Mouse (Mus musculus) mature B cell (primary cell): ENCODE data around the gene Scn4a.

Source experiments
- in situ Hi-C: fragments of 300-500 bp; cut with MboI; formaldehyde crosslinking; loops from 2 replicates; pipeline ENCODE4 v1.14.3; 2019

The Scn4a gene

DNA sequence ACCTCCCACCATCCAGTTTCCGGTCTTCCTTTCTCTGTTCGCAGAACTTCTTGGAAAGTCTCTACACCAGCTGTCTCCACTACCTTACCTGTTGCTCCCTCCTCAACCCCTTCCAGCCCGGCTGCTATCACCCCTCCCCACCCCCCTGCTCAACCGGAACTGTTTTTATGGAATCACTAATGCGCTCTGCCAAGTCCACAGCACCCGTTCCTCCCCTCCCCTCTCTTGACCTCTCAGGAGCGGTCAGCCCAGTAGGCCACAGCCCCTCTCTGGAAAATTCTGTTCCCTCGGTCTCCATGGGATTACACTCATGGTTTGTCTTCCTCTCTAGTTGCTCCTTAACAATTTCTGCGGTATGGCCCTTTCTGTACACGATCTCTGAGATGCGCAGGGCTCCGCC lies at the start of gene Scn4a:
Gene Scn4a, minus strand, starts transcription at position 101 of the 400 bp plus-strand sequence.
- in situ Hi-C loops: no loop called here

DNA sequence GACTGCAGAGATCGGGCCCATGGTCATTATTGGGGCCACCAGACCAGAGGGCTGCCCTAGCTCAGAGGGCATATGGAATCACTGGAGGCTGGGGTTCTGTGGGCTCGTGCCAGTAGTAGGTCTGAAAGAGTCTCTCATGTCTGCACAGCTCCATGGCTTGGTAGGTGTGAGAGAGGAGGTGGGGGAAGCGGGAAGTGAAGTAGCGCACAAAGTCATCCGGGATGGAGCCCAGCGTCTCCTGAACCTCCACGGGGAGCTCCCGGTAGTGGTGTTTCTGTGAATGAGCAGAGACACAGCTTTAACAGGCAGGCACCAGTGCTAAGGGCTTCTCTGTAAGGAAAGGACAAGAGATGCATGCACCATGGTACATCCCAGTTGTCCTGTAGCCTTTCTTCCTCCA lies 45.4 kb upstream of the Scn4a start:
- in situ Hi-C loops: no loop called here

DNA sequence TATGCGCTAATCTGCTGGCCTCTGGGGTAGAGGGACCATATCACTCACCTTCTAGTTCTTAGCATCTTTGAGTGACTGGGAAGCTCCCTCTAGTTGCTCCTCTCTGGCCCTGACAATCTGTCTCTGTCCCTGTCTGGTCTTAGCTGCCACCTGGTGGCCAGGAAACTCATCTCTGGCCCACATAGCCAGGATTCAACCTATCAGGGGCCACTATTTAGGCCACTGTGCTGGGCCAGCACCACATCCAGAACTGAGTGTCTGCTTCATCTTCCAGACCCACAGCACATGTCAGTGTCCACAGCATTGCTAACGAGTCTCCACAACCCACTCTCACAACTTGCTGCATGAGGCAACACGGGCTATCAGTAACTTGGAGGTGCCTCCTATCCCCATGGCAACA lies 44.6 kb upstream of the Scn4a start:
- in situ Hi-C loops: no loop called here

DNA sequence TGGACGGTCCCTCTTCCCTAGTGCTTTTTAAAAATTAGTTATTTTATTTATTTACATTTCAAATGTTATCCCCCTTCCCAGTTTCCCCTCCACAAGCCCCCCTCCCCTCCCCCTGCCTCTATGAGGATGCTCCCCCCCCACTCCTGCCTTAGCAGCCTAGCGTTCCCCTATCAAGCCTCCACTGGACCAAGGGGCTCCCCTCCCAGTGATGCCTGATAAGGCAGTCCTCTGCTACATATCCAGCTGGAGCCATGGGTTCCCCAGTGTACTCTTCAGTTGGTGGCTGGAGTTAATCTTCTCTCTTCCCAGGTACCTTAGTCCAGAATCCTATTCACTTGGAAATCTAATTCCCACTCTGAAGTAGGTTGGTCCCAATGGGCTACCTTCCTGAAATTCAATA lies 41.0 kb upstream of the Scn4a start:
- in situ Hi-C loops: loop anchor here (5.0 kb wide), 1 partner anchor 67 kb away; no protein-coding TSS in a partner anchor

- in situ Hi-C loops: loop anchor here (5.0 kb wide), 1 partner anchor 66 kb away; no protein-coding TSS in a partner anchor
Measured at GRCm38 (mm10) chr11:106393331-106393616, 40.2 kb upstream of the Scn4a start.

- in situ Hi-C loops: loop anchor here (5.0 kb wide), 1 partner anchor 65 kb away; no protein-coding TSS in a partner anchor
Measured at GRCm38 (mm10) chr11:106392597-106393330, 39.7 kb upstream of the Scn4a start.

DNA sequence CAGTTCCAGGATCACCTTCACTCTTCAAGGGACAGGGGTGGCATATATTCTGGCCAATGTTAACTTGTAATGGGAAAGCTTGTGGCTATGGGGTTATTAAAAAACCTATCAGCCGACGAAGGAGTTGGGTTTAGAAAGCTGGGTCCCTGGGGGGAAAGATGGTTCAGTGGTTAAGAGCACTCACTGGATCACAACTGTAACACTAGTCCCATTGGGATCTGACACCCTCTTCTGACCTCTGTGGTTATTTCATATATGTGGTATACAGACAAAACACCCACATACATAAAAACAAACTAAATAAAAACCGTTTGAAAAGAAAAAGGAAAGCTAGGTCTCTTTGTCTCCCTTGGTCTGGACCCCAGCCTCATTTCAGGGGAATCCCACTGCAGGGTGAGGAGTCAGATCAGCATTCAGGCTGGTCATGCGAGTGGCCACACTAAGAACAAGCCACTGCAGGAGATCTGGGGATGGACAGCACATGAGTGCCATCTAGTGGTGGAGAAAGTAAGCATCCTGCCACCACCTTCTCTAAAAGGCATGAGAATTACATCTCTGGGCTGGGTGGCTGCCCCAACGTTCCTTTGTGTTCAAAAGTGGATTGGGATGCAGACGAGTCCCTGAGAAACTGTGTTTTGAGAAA lies 38.6 kb upstream of the Scn4a start:
- in situ Hi-C loops: loop anchor here (5.0 kb wide), 1 partner anchor 64 kb away; no protein-coding TSS in a partner anchor

DNA sequence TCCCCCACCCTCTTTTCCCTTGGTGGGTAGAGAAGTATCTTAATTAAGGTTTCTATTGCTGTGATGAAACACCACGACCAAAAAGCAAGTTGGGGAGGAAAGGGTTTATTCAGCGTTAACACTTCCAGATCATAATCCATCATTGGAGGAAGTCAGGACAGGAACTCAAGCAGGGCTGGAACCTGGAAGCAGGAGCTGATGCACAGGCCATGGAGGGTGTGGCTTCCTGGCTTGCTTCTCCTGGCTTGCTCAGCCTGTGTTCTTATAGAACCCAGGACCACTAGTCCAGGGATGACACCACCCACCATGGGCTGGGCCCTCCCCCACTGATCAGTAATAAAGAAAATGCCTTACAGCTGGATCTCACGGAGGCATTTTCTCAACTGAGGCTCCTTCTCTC lies 37.7 kb upstream of the Scn4a start:
- in situ Hi-C loops: loop anchor here (5.0 kb wide), 1 partner anchor 63 kb away; no protein-coding TSS in a partner anchor

GRCm38 (mm10) chr11:106389611-106390010 lies 36.5 kb upstream of the Scn4a start:
- in situ Hi-C loops: loop anchor here (5.0 kb wide), 1 partner anchor 62 kb away; no protein-coding TSS in a partner anchor

DNA sequence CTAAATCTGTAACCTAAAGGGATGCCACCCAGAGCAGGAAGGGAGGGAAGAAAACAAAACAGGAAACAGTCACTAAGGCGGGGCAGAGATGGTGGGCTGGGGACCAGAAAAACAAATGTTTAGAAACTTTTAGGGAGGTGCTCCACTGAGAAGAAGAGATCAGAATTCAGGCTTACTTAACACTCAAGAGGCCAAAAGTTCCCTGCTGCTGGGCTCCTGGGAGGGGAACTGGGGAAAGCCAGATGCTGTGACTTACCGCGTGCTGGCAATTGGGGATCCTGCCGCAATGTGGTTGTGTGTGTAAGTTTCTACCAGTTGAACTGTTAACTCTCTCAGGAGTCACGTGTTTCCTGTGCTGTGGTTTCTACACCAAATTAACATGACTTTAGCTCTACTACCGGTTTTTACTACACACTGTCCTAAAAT lies 34.7 kb upstream of the Scn4a start, which contains the start of gene Icam2:
Gene Icam2, minus strand, starts transcription at position 285 of the 426 bp plus-strand sequence.
- in situ Hi-C loops: no loop called here

DNA sequence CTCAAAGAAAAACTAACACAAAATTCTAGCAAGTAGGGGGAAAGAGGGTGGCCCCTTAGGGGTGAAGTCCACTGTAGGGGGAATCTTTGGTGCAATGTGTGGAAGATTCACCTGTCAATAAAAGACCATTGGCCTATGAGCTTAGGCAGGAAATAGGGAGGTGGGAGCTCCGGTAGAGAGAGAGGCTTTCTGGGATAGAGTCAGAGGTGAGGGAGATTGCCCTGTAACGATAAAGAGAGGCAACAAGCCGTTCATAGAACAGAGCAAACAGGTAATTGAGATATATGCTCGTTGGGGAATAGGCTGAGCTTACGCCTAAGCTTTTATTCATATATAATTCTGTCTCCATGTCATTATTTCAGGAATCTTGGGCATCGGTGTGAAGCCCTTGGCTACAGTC lies 33.9 kb upstream of the Scn4a start:
- in situ Hi-C loops: no loop called here

- in situ Hi-C loops: no loop called here
Measured at GRCm38 (mm10) chr11:106386409-106386808, 33.3 kb upstream of the Scn4a start.

- in situ Hi-C loops: no loop called here
Measured at GRCm38 (mm10) chr11:106383051-106383790, 30.1 kb upstream of the Scn4a start.

DNA sequence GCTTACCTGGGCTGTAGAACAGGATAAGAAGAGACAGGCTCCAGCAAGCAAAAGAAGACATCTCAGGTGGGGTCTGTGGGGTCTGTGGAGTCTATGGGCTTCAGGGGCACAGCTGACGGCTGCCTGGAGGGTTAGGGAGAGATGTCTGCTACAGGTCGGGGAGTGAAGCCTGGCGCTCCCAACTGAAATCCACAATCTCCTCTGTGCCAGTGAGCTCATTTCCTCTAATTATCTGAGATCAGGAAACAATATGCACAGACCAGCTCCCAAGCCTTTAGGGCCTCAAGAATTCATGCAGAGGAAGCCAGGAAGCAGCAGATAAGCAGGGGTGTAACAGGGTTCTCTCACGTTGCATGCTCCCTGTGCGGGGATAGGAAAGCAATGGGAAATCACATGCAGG lies 29.3 kb upstream of the Scn4a start:
- in situ Hi-C loops: no loop called here

DNA sequence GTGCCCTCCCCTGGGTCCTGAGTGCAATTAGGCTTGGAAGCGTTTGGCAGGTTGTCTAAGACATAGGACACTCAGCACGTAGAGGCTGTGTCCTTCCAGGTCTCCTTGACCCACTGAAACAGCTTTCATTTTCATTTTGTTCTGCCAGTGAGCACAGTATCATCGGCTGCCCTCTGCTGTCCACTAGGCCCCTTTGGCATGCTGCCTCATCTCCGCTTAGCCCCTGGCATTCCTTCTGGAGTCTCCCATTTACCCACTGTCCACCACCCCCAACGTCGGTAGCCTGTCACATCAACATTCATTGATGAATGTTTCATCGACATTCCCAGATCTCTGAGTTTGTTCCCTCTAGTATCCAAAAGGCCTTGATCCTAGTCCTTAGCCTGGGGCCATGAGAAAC lies 28.8 kb upstream of the Scn4a start:
- in situ Hi-C loops: no loop called here

DNA sequence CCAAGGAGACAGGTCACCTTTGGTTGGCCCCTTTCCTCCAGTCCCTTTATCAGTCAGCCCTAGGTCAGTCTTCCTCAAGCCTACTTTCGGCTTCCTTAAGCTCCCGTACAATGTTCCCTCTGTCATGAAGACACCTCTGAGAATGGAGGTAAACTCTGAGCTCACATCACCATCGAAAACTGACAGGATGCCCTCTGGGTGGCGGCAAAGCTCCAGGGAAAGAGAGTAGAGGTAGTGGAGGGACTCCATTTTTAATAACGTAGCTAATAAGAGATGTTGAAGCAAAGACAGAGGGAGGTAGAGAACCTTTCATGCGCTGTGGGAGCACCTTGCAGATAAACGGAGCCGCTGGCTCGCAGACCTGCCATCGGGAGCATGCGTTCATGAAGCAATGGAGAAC lies 27.9 kb upstream of the Scn4a start:
- in situ Hi-C loops: no loop called here

DNA sequence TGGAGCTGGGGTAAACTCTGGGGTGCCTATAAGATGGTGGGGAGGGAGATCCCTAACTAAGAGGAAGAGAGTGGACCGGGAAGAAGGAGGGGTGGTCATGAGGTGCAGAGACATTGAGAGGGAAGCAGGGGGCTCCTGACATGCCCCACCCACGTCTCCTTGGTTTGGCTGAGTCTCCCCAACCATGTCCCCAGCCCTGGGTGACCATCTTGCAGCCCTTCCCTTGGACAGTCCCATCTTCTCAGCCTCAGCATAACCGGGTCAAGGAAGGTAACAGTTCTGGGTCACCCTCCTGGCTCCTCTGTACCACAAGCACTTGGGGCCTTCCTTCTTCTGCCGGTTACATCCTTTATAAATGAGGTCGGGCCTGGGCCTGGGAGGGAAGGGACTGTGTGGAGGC lies 21.9 kb upstream of the Scn4a start:
- in situ Hi-C loops: no loop called here

- in situ Hi-C loops: no loop called here
Measured at GRCm38 (mm10) chr11:106374559-106374958, 21.5 kb upstream of the Scn4a start.

GRCm38 (mm10) chr11:106373998-106374397 lies 20.9 kb upstream of the Scn4a start:
- in situ Hi-C loops: no loop called here

DNA sequence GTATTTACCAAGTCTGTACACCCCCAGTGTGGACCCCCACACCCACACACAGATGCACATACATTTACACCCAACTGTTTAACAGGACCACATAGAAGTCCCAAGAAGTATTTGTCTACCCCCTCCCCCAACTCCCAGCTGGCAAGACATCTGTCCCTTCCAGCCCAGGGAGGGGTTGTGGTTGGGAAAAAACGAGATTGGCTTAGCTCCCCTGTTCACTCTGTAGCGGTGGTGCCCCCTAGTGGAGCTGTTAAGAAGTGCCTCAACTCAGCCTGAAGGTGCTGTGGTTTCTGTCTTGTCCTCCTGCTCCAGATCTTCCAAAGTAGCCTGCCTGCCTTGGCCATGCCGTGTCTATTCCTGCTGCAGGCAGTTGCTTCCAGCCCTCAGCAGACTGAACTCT lies 13.2 kb upstream of the Scn4a start:
- in situ Hi-C loops: no loop called here

DNA sequence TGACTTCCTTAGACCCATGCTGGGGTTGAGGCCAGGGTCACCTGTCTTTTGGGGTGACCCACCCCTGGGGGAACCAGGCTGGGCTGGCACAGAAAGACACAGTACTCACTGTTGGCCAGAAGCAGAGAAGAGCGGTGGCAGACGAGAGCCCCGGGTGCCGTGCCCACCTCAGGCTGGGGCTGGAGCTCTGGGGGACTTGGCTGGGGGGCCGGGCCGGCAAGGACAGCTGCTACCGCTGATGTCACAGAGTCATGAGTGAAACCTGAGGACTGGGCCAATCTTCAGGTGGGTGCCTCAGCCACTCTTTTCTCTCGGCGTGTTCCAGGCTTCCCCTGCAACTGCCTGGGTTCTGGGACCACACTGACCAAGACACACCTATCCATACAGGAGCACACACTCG lies 12.3 kb upstream of the Scn4a start, which contains the start of gene Prr29:
Gene Prr29, plus strand, starts transcription at position 107 of the 400 bp plus-strand sequence.
- in situ Hi-C loops: no loop called here

- in situ Hi-C loops: no loop called here
Measured at GRCm38 (mm10) chr11:106364712-106365111, 11.6 kb upstream of the Scn4a start.
